Mouse (Mus musculus): ENCODE measurements around the gene Crocc2.

DNA sequence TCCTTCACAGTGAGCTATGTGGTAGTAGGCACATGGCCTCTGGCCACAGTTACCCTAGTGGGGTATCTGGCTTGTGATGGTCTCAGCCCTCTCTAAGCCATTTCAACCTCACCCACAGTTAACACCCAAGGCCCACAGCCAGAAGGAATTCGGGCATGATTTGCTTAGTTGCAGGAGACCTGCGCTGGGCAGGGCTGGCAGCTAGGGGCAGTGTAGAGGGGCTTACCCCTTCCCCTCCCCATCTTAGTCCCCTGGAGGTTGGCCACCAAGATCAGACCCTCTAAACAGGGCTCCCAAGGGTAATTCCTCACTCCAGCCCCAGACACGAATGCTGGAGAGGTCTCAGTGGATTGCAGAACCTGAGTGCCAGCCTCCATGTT lies 68.0 kb downstream of the Crocc2 start:
- TF ChIP-seq CTCF (IDR thresholded peaks at IDR 0.05; ENCODE audit: insufficient read depth, low read depth, low read length), result no peak; the same call in 1 of the 2 replicates
- no peak for TF ChIP-seq POLR2A (IDR thresholded peaks at IDR 0.05; ENCODE audit: insufficient read depth, low read depth, low read length)
